In the genomic region with DNA sequence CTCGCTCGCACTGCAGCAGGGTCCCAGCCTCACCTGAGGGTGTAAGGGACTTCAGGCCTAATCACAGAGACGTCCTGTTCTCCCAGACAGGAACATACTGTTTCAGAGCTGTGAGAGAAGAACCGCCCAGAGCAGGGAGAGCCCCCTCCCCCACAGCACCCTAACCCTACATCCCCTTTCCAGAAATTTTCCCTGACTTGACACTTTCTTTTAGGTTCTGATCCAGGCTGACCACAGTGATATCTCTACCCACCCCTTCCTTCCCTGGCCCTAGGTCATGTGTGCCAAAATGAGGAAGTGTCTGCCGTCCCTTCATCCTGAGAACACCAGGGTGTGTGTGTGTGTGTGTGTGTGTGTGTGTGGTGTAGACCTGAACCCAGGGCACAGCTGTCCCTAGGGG, we compare ENCODE assay signal across 8 mouse cellular contexts. TPM values are rescaled to one million over a fixed set of nuclear protein-coding genes. Genes with fewer than 3 reads are reported as not detected.
A peak's percentile ranks its signal among the peaks of the same experiment; 100 is the strongest.
DNase-seq lines count a peak whose midpoint lies in the region; ATAC-seq and TF ChIP-seq lines count a peak whose summit lies in the region.

A gene (minus strand): TSS at position 255 of the 400 bp plus-strand sequence.

- no peak within 1 kb of the TSS for H3K4me3 ChIP-seq in lung, adult 2 months (replicated peaks; ENCODE audit: extremely low read depth, low read depth, low read length)
- H3K4me3 ChIP-seq in brown adipose tissue, adult 24 weeks (ENCODE audit: insufficient read depth, low read depth, low read length), result peak within 1 kb of the TSS; percentile 53
- H3K4me3 ChIP-seq in heart, postnatal 0 days (ENCODE audit: low read depth, low read length), result no peak within 1 kb of the TSS
- no peak within 1 kb of the TSS for H3K4me3 ChIP-seq in neural tube, embryonic 14.5 days (ENCODE audit: low read depth, low read length)

- TF ChIP-seq POLR2A in lung, adult 2 months (IDR thresholded peaks at IDR 0.05; ENCODE audit: borderline replicate concordance, extremely low read depth, low read depth, low read length), result 0 out of 2 replicates have a peak, but pooled peaks have one; percentile 8

- peak within 1 kb of the TSS; percentile 86 for H3K27ac ChIP-seq in brown adipose tissue, adult 24 weeks (replicated peaks; ENCODE audit: low read depth, low read length)
- no peak within 1 kb of the TSS for H3K27ac ChIP-seq in heart, postnatal 0 days (ENCODE audit: low read depth)
- no peak within 1 kb of the TSS for H3K27ac ChIP-seq in neural tube, embryonic 14.5 days (ENCODE audit: low read depth, low read length)

- DNase-seq in lung, adult 2 months, result no peak
- DNase-seq in lung, postnatal 25 days (ENCODE audit: low spot score), result no peak
- no peak for DNase-seq in heart, postnatal 0 days (ENCODE audit: low spot score)
- no peak for DNase-seq in left cerebral cortex, adult 8-10 months (ENCODE audit: low spot score in 2 of 2)
- DNase-seq in c-Kit-positive CD71-positive TER-119-positive erythroid progenitor cells, embryonic 14.5 days (ENCODE audit: low spot score), result no peak
- DNase-seq in spleen, postnatal 36 days (ENCODE audit: low spot score in 2 of 2), result no peak

- no peak for TF ChIP-seq EP300 in heart, postnatal 0 days (IDR thresholded peaks at IDR 0.05; ENCODE audit: low read depth)

- no peaks in the 10 kb centered on the region for H3K36me3 ChIP-seq in heart, postnatal 0 days (replicated peaks; ENCODE audit: control insufficient read depth, insufficient read depth, low read length)
- no peaks in the 10 kb centered on the region for H3K36me3 ChIP-seq in neural tube, embryonic 14.5 days (ENCODE audit: control insufficient read depth, insufficient read depth, low read length)

- no peak within 1 kb of the TSS for H3K9ac ChIP-seq in heart, postnatal 0 days (replicated peaks; ENCODE audit: low read depth, low read length)
- H3K9ac ChIP-seq in neural tube, embryonic 14.5 days (replicated peaks; ENCODE audit: low read depth, low read length), result no peak within 1 kb of the TSS

- H3K27me3 ChIP-seq in heart, postnatal 0 days (ENCODE audit: control insufficient read depth, insufficient read depth, low read length), result peaks cover 61% of the 10 kb centered on the region
- peaks cover 6% of the 10 kb centered on the region; the same call in 1 of the 2 replicates for H3K27me3 ChIP-seq in neural tube, embryonic 14.5 days (ENCODE audit: control insufficient read depth, insufficient read depth, low read length)

- ATAC-seq in heart, postnatal 0 days (ENCODE audit: insufficient read depth, low read depth), result no peak; the same call in 1 of the 2 replicates
- ATAC-seq in neural tube, embryonic 14.5 days (ENCODE audit: low read depth), result no peak

- H3K9me3 ChIP-seq in heart, postnatal 0 days (replicated peaks; ENCODE audit: control insufficient read depth, low read length), result no peaks in the 10 kb centered on the region
- H3K9me3 ChIP-seq in neural tube, embryonic 14.5 days (ENCODE audit: control insufficient read depth, low read length), result no peaks in the 10 kb centered on the region

- no peak within 1 kb of the TSS for H3K4me2 ChIP-seq in heart, postnatal 0 days (ENCODE audit: low read depth, low read length)
- no peak within 1 kb of the TSS for H3K4me2 ChIP-seq in neural tube, embryonic 14.5 days (ENCODE audit: low read depth, low read length)

- no peak for TF ChIP-seq CTCF in lung, adult 2 months (IDR thresholded peaks at IDR 0.05; ENCODE audit: insufficient read depth, low read length)
- no peak for TF ChIP-seq CTCF in heart, postnatal 0 days (IDR thresholded peaks at IDR 0.05; ENCODE audit: low read depth)

- WGBS in lung, adult 2 months, result 46% methylated on average over 5 of the region's 5 CpGs
- WGBS in heart, postnatal 0 days, result 40% methylated on average over 5 of the region's 5 CpGs
- 61% methylated on average over 5 of the region's 5 CpGs for WGBS in neural tube, embryonic 14.5 days

- H3K4me1 ChIP-seq in lung, adult 2 months (ENCODE audit: control insufficient read depth, insufficient read depth, low read length), result no peaks in the 10 kb centered on the region
- no peaks in the 10 kb centered on the region for H3K4me1 ChIP-seq in brown adipose tissue, adult 24 weeks (ENCODE audit: control insufficient read depth, insufficient read depth, insufficient read length, low read length)
- no peaks in the 10 kb centered on the region for H3K4me1 ChIP-seq in heart, postnatal 0 days (ENCODE audit: control insufficient read depth, insufficient read depth)
- 0 out of 2 replicates have a peak, but pooled peaks cover 3% of the 10 kb centered on the region for H3K4me1 ChIP-seq in neural tube, embryonic 14.5 days (ENCODE audit: control insufficient read depth, insufficient read depth, low read length)

RNA-seq across cellular contexts. Expression of the gene that starts here (rescaled TPM):
- polyA plus RNA-seq in lung, adult 2 months (2012; rRNA removed), result 74.2 and 84.9 TPM in 2 replicates
- 49.4 and 55.0 TPM in 2 replicates for polyA plus RNA-seq in brown adipose tissue, adult 24 weeks (2012; ENCODE audit: insufficient read depth, insufficient read length, missing spikeins)
- 31.1 and 49.2 TPM in 2 replicates for total RNA-seq in heart, postnatal 0 days (2014; rRNA removed; ENCODE audit: low replicate concordance)
- polyA plus RNA-seq in heart, postnatal 0 days (2015; fragmentation: Nextera tagmentation; extraction: Ambion mirVana), result 19.3 and 22.4 TPM in 2 replicates
- 100 to 1,000 TPM in 1 of 4 experiments, 10 to 100 TPM in 3; 32.7 to 131 (median 67.3) TPM for total RNA-seq in left cerebral cortex, adult 8-10 months (2022)
- polyA plus RNA-seq in neural tube, embryonic 14.5 days (2014; fragmentation: Nextera tagmentation; extraction: Ambion mirVana), result 15.3 and 25.2 TPM in 2 replicates
